Mouse (Mus musculus) cortical plate, adult 2 months (tissue): ENCODE results near the gene Rad51b.

Source experiments
- CTCF ChIP-seq: fragments of 200-500 bp; IDR thresholded peaks from 2 replicates; pipeline ENCODE4 v1.5.1; 2011; ENCODE audit warnings: mild to moderate bottlenecking, control low read depth, low read length; ENCODE audit not compliant: insufficient read depth; ENCODE audit errors: extremely low read depth
- POLR2A ChIP-seq: fragments of 200-500 bp; IDR thresholded peaks from 2 replicates; pipeline ENCODE4 v1.6.1; 2011; ENCODE audit warnings: mild to moderate bottlenecking, low read length, control low read depth; ENCODE audit not compliant: insufficient read depth; ENCODE audit errors: extremely low read depth

- no peak for TF ChIP-seq POLR2A
- no peak for TF ChIP-seq CTCF
Observed at GRCm38 (mm10) chr12:79628121-79628774, 331.2 kb downstream of the Rad51b start.
